Mouse (Mus musculus): ENCODE results near the gene Ralgps2. TPM values are rescaled to one million over a fixed set of nuclear protein-coding genes. Genes with fewer than 3 reads are reported as not detected.

Gene Ralgps2
- polyA plus RNA-seq, 1 experiment, result 29.1 TPM

- Histone ChIP-seq H3K4me3 (ENCODE audit: extremely low read depth, insufficient read depth, insufficient read length) (no peak overlapping the region), H3K36me3 (ENCODE audit: control insufficient read depth, insufficient read depth, low read length) (no peaks in the 10 kb centered on the region), H3K4me1 (ENCODE audit: control insufficient read depth, insufficient read depth, insufficient read length) (no peaks in the 10 kb centered on the region), H3K27me3 (ENCODE audit: control insufficient read depth, insufficient read depth, low read length) (no peaks in the 10 kb centered on the region), H3K27ac (ENCODE audit: insufficient read depth, low read length) (no peak overlapping the region)
- DNase-seq (ENCODE audit: low read depth in 1 of 2, low spot score in 2 of 2), result no peak
- 84% methylated on average over 4 of the region's 4 CpGs for WGBS
- TF ChIP-seq POLR2A (IDR thresholded peaks at IDR 0.05; ENCODE audit: low read depth, low read length) (no peak), CTCF (IDR thresholded peaks at IDR 0.05; ENCODE audit: extremely low read depth, insufficient read depth, insufficient read length, insufficient replicate concordance) (no peak)
Observed at GRCm38 (mm10) chr1:156779595-156779994, 159.8 kb downstream of the Ralgps2 start.

GRCm38 (mm10) chr1:156778977-156779376 is 160.4 kb downstream of the Ralgps2 start:
- no peak for TF ChIP-seq POLR2A (IDR thresholded peaks at IDR 0.05; ENCODE audit: low read depth, low read length)
- TF ChIP-seq CTCF (IDR thresholded peaks at IDR 0.05; ENCODE audit: extremely low read depth, insufficient read depth, insufficient read length, insufficient replicate concordance), result no peak
- Histone ChIP-seq H3K27me3 (ENCODE audit: control insufficient read depth, insufficient read depth, low read length) (no peaks in the 10 kb centered on the region), H3K4me3 (ENCODE audit: extremely low read depth, insufficient read depth, insufficient read length) (no peak overlapping the region), H3K27ac (ENCODE audit: insufficient read depth, low read length) (no peak overlapping the region), H3K4me1 (ENCODE audit: control insufficient read depth, insufficient read depth, insufficient read length) (no peaks in the 10 kb centered on the region), H3K36me3 (ENCODE audit: control insufficient read depth, insufficient read depth, low read length) (no peaks in the 10 kb centered on the region)
- 79% methylated on average over 6 of the region's 6 CpGs for WGBS
- no peak for DNase-seq (ENCODE audit: low read depth in 1 of 2, low spot score in 2 of 2)

GRCm38 (mm10) chr1:156777896-156778295 is 161.5 kb downstream of the Ralgps2 start:
- no peak for DNase-seq (ENCODE audit: low read depth in 1 of 2, low spot score in 2 of 2)
- Histone ChIP-seq H3K36me3 (ENCODE audit: control insufficient read depth, insufficient read depth, low read length) (no peaks in the 10 kb centered on the region), H3K27me3 (ENCODE audit: control insufficient read depth, insufficient read depth, low read length) (no peaks in the 10 kb centered on the region), H3K4me1 (ENCODE audit: control insufficient read depth, insufficient read depth, insufficient read length) (no peaks in the 10 kb centered on the region), H3K27ac (ENCODE audit: insufficient read depth, low read length) (no peak overlapping the region), H3K4me3 (ENCODE audit: extremely low read depth, insufficient read depth, insufficient read length) (no peak overlapping the region)
- TF ChIP-seq POLR2A (IDR thresholded peaks at IDR 0.05; ENCODE audit: low read depth, low read length) (no peak), CTCF (IDR thresholded peaks at IDR 0.05; ENCODE audit: extremely low read depth, insufficient read depth, insufficient read length, insufficient replicate concordance) (no peak)
- 97% methylated on average over 4 of the region's 4 CpGs for WGBS

- 51% methylated on average over 7 of the region's 7 CpGs for WGBS
Observed at GRCm38 (mm10) chr1:156775983-156776382, 163.4 kb downstream of the Ralgps2 start.

GRCm38 (mm10) chr1:156775190-156775589 is 164.2 kb downstream of the Ralgps2 start:
- no peaks in the 10 kb centered on the region for H3K4me1 ChIP-seq (ENCODE audit: control insufficient read depth, insufficient read depth, insufficient read length)
- H3K4me3 ChIP-seq (ENCODE audit: extremely low read depth, insufficient read depth, insufficient read length), result no peak overlapping the region
- no peak overlapping the region for H3K27ac ChIP-seq (ENCODE audit: insufficient read depth, low read length)
- no peaks in the 10 kb centered on the region for H3K36me3 ChIP-seq (ENCODE audit: control insufficient read depth, insufficient read depth, low read length)
- TF ChIP-seq CTCF (IDR thresholded peaks at IDR 0.05; ENCODE audit: extremely low read depth, insufficient read depth, insufficient read length, insufficient replicate concordance) (no peak), POLR2A (IDR thresholded peaks at IDR 0.05; ENCODE audit: low read depth, low read length) (no peak)
- WGBS, result 78% methylated on average over 4 of the region's 4 CpGs
- DNase-seq (ENCODE audit: low read depth in 1 of 2, low spot score in 2 of 2), result no peak
- H3K27me3 ChIP-seq (ENCODE audit: control insufficient read depth, insufficient read depth, low read length), result no peaks in the 10 kb centered on the region

More at GRCm38 (mm10) chr1:156775983-156776382, 163.4 kb downstream of the Ralgps2 start:
- TF ChIP-seq POLR2A (IDR thresholded peaks at IDR 0.05; ENCODE audit: low read depth, low read length) (no peak), CTCF (IDR thresholded peaks at IDR 0.05; ENCODE audit: extremely low read depth, insufficient read depth, insufficient read length, insufficient replicate concordance) (no peak)
- Histone ChIP-seq H3K4me1 (ENCODE audit: control insufficient read depth, insufficient read depth, insufficient read length) (no peaks in the 10 kb centered on the region), H3K36me3 (ENCODE audit: control insufficient read depth, insufficient read depth, low read length) (no peaks in the 10 kb centered on the region), H3K4me3 (ENCODE audit: extremely low read depth, insufficient read depth, insufficient read length) (no peak overlapping the region), H3K27ac (ENCODE audit: insufficient read depth, low read length) (no peak overlapping the region), H3K27me3 (ENCODE audit: control insufficient read depth, insufficient read depth, low read length) (no peaks in the 10 kb centered on the region)
- no peak for DNase-seq (ENCODE audit: low read depth in 1 of 2, low spot score in 2 of 2)

GRCm38 (mm10) chr1:156770845-156771244 is 168.6 kb downstream of the Ralgps2 start:
- H3K4me1 ChIP-seq (ENCODE audit: control insufficient read depth, insufficient read depth, insufficient read length), result no peaks in the 10 kb centered on the region
- no peaks in the 10 kb centered on the region for H3K27me3 ChIP-seq (ENCODE audit: control insufficient read depth, insufficient read depth, low read length)
- H3K27ac ChIP-seq (ENCODE audit: insufficient read depth, low read length), result no peak overlapping the region
- no peaks in the 10 kb centered on the region for H3K36me3 ChIP-seq (ENCODE audit: control insufficient read depth, insufficient read depth, low read length)
- WGBS, result 93% methylated on average over 10 of the region's 10 CpGs
- no peak for DNase-seq (ENCODE audit: low read depth in 1 of 2, low spot score in 2 of 2)
- no peak for TF ChIP-seq CTCF (IDR thresholded peaks at IDR 0.05; ENCODE audit: extremely low read depth, insufficient read depth, insufficient read length, insufficient replicate concordance)
- TF ChIP-seq POLR2A (IDR thresholded peaks at IDR 0.05; ENCODE audit: low read depth, low read length), result no peak
- H3K4me3 ChIP-seq (ENCODE audit: extremely low read depth, insufficient read depth, insufficient read length), result no peak overlapping the region

GRCm38 (mm10) chr1:156769621-156770297 is 169.7 kb downstream of the Ralgps2 start:
- DNase-seq (ENCODE audit: low read depth in 1 of 2, low spot score in 2 of 2), result no peak
- H3K4me1 ChIP-seq (ENCODE audit: control insufficient read depth, insufficient read depth, insufficient read length), result no peaks in the 10 kb centered on the region
- H3K27ac ChIP-seq (ENCODE audit: insufficient read depth, low read length), result no peak overlapping the region
- H3K27me3 ChIP-seq (ENCODE audit: control insufficient read depth, insufficient read depth, low read length), result no peaks in the 10 kb centered on the region
- no peaks in the 10 kb centered on the region for H3K36me3 ChIP-seq (ENCODE audit: control insufficient read depth, insufficient read depth, low read length)
- TF ChIP-seq POLR2A (IDR thresholded peaks at IDR 0.05; ENCODE audit: low read depth, low read length) (no peak), CTCF (IDR thresholded peaks at IDR 0.05; ENCODE audit: extremely low read depth, insufficient read depth, insufficient read length, insufficient replicate concordance) (no peak)
- H3K4me3 ChIP-seq (ENCODE audit: extremely low read depth, insufficient read depth, insufficient read length), result no peak overlapping the region
- 89% methylated on average over 18 of the region's 18 CpGs for WGBS
